Mouse (Mus musculus) bone marrow, adult 2 months (tissue): ENCODE results near the gene Atg4b.

Experiments used
- CTCF ChIP-seq: fragments of 200-500 bp; IDR thresholded peaks from 2 replicates; pipeline ENCODE4 v1.5.1; 2011; ENCODE audit warnings: low read length, control low read depth; ENCODE audit not compliant: control insufficient read depth, insufficient read depth
- POLR2A ChIP-seq: fragments of 200-500 bp; IDR thresholded peaks from 2 replicates; pipeline ENCODE4 v1.6.1; 2011; ENCODE audit warnings: low read depth, mild to moderate bottlenecking, control low read depth, low read length, borderline replicate concordance; ENCODE audit not compliant: control insufficient read depth

- peak; percentile 78 for TF ChIP-seq CTCF
- TF ChIP-seq POLR2A, result no peak
Measured at GRCm38 (mm10) chr1:93726974-93727373, 24.3 kb upstream of the Atg4b start.
